Mouse (Mus musculus) lung, postnatal 10 days (tissue): ENCODE measurements around the gene Kitl.
A peak's percentile ranks its signal among the peaks of the same experiment; 100 is the strongest.

Experiments used
- DNase-seq: peaks from one replicate; pipeline ENCODE4 v3.0.0; 2021

The Kitl gene

GRCm38 (mm10) chr10:100015370-100016325, at the start of gene Kitl:
Gene Kitl, plus strand, starts transcription at chr10:100015630.
- peak; percentile 87 for DNase-seq

GRCm38 (mm10) chr10:99972866-99973265, 42.6 kb upstream of the Kitl start:
- no peak for DNase-seq

GRCm38 (mm10) chr10:99980096-99980495, 35.3 kb upstream of the Kitl start:
- DNase-seq = no peak

DNA sequence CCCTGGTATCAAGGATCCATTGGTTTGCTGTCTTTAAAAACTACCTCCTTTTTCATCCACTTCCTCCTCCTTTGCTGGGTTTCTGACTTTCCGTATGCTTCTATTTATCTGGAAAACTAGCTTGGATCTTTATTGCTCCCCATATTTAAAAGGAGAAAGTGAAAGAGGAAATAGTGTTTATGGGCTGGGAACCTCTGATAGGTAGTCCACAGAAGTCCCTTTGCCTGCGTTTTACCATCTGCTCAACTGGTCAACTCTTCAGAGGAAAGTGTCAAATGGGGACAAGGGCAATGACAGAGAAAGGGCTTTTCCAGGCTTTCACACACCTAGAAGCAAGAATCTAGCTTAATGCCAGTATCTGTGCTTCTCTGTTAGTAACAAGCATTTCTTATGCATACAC, 34.5 kb upstream of the Kitl start:
- no peak for DNase-seq

DNA sequence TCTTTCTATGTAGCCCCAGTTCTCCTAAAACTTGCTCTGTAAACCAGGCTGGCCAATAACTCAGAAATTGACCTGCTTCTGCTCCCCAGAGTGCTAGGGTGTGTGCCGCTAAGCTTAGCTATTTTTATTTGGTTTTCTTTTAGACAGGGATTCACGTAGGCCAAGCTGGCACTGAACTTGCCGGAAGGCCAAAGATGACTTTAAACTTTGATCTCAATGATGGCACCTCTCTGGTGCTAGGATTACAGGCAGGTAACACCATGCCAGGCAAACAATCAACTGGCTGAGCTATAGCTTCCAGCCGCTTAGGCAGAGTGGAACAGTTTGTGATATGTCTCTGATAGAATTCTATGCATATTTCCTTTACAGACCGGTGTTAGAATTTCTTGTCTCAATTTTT, 33.5 kb upstream of the Kitl start:
- DNase-seq = no peak

GRCm38 (mm10) chr10:99986745-99987144, 28.7 kb upstream of the Kitl start:
- no peak for DNase-seq

- DNase-seq = no peak
Observed at GRCm38 (mm10) chr10:99989758-99990157, 25.7 kb upstream of the Kitl start.

GRCm38 (mm10) chr10:99992121-99992520, 23.3 kb upstream of the Kitl start:
- DNase-seq = no peak

- DNase-seq = no peak
Observed at GRCm38 (mm10) chr10:100001452-100001851, 14.0 kb upstream of the Kitl start.

GRCm38 (mm10) chr10:100003797-100004196, 11.6 kb upstream of the Kitl start:
- no peak for DNase-seq

- DNase-seq = no peak
Observed at GRCm38 (mm10) chr10:100009681-100010080, 5.7 kb upstream of the Kitl start.

DNA sequence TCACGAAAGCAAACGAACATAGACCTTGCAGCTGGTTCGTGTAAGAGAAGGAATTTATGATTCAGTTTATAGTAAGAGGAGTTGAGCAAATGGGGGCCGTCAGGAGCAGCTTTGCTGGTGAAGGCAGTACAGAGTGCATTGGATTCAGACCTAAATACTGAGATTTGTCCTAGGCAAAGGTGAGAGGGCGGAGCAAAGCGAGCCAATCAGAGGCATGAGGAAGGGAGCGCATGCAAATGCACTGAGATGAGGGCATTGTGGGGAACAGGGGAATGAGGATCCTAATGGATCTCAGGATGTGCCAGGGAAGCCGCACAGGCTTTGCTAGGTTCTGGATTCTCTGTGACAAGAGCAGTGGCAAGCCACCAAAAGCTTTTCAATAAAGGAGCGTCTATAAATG, 5.1 kb upstream of the Kitl start:
- no peak for DNase-seq

- no peak for DNase-seq
Observed at GRCm38 (mm10) chr10:100014096-100014495, 1.3 kb upstream of the Kitl start.

DNA sequence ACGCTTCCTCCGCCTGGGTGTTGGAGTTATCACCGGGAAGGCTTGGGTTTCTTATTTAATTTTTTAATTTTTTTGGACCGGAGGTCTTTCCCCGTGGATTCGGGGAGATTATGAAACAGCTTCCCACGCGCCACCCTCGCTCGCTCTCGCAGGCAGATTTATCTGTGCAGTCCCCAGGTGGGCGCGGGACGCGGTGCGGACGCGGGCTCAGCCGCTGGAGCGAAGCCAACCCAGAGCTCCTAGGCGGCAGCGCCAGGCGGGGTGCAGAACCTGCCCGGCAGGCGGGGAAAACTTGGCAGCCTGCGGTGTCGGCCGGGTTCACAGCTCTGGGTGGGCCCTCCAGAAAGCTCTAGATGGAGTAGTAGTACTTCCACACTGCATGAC, 888 bp downstream of the Kitl start:
- peak; percentile 75 for DNase-seq

GRCm38 (mm10) chr10:100016941-100017770, 1.7 kb downstream of the Kitl start:
- DNase-seq = peak; percentile 20

DNA sequence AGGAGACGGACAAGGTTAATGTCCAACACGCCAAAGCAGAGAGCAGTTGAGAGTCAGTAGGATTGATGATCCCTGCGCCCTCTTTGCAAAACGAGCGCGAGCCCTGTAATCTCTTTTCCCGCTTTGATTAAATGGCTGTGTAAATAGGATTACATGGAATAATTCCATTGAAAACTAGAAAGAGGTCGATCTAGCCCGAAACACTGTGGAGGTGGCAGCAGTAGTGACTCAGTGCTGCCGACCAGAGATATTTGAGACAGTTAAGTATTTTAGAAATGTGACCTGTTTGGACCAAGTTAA, 2.3 kb downstream of the Kitl start:
- DNase-seq = no peak

DNA sequence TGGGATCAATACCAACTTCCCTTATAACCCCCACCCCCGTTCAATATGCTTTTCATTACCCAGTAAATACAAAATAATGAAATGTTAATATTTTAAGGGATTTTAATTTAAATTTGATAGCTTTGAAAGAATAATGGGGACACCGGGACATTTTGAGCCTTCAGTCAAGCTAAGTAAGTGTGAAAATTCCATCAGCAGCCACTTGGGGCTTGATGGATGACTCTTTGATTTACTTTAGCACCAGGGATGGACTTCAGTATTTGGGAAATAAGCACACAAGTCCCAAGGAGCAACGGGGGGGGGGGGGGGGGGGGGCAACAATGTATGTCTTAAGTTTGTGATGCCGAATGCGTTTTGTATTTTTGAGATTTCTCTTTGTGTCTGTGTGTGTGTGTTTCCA, 3.1 kb downstream of the Kitl start:
- DNase-seq = peak; percentile 19

DNA sequence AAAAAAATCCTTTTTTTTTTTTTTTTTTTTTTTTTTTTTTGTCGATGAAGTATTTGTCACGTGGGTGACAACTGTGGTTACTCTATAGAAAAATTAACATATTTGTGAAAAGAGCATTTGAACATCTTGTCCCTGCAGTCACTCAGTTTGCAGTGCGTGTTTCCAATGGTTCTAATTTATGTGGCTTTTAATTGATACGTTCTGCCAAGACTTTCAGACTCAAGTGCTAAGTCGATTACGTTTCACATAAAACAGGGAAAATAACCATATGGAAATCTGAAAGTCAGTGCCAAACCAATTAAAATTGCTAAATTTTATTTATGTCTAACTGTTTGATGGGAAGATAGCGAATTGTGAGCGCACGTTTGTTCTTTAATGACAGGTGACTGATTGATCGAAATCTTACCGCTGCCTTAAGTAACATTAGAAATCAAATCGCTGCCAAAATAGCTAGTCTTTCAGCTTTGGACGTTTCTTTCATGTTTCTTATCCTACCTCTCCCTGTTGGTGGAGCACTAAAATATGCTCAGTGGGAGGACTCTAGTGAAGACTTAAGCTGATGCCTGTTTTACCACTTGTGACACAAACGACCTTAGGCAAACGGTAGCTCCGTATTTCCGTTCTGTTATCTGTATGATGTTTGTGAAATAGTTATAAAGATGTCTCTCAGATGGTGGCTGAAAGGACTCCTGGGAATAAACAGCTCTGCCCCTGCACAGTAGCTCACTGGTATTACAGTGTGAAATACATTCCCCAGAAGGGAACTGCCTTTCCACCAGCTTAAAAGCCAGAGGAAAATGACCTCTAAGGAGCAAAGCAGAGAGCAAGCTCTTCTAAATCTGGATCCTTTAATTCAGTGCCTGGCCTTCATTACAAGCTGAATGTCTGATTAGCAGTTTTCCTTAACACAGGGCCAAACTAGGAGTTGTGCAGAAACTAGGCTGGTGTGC, 4.1 kb downstream of the Kitl start:
- no peak for DNase-seq

GRCm38 (mm10) chr10:100022090-100022834, 6.8 kb downstream of the Kitl start:
- DNase-seq = no peak

- DNase-seq = no peak
Observed at GRCm38 (mm10) chr10:100022835-100023093, 7.3 kb downstream of the Kitl start.

DNA sequence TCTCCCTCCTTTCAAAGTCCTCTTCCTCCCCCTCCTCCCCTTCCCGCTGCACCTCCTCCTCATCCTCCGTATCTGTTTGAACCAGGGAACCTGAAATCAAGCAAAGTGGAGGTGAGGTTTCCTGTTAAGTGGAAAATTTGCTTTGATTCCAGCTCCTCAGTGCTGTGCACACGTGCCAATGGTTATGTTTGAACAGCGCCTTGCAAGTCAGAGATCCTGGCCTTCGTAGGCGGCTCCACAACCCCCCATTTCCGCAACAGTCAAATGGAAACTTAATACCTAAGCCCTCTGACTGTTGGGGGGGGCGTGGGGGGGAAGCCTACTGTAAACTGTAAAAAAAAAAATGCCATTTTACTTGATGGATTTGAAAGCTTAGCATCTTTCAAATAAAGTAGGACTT, 10.2 kb downstream of the Kitl start:
- DNase-seq = peak; percentile 16

- no peak for DNase-seq
Observed at GRCm38 (mm10) chr10:100026778-100027177, 11.3 kb downstream of the Kitl start.
